Mouse (Mus musculus): ENCODE data around the gene Fryl.

- TF ChIP-seq GATA1 (IDR thresholded peaks at IDR 0.05; ENCODE audit: borderline replicate concordance, low read length) (no peak), FLI1 (IDR thresholded peaks at IDR 0.05; ENCODE audit: low read length) (no peak)
These were observed 71.0 kb downstream of the Fryl start for GRCm38 (mm10) chr5:73185424-73185823.
